17 mouse cellular contexts compared by ENCODE assay signal in genomic region chr11:117185076-117185933, GRCm38 (mm10). TPM values are rescaled to one million over a fixed set of nuclear protein-coding genes. Genes with fewer than 3 reads are reported as not detected.
DNase-seq lines count a peak whose midpoint lies in the region; ATAC-seq and TF ChIP-seq lines count a peak whose summit lies in the region.
"Had no signal": no experiment of that assay in that cellular context is flagged by ENCODE, and none has a peak within 500 bp of the region (broad histone marks: within the 10 kb centered on the region; RNA-seq: fewer than 3 reads in every experiment).

No protein-coding gene starts in this region.

- H3K4me1 ChIP-seq in kidney, adult 2 months (ENCODE audit: control insufficient read depth, insufficient read depth, low read length): no peaks in the 10 kb centered on the region
- peaks cover 5% of the 10 kb centered on the region for H3K4me1 ChIP-seq in stomach, embryonic 15.5 days
- no peaks in the 10 kb centered on the region for H3K4me1 ChIP-seq in midbrain, embryonic 16.5 days (ENCODE audit: control insufficient read depth, insufficient read depth, low read length)
- H3K4me1 ChIP-seq: heart, embryonic 13.5 days; hindbrain, embryonic 15.5 days; liver, embryonic 12.5 days; midbrain, embryonic 15.5 days had no signal

- no peak overlapping the region for H3K4me3 ChIP-seq in kidney, adult 2 months (ENCODE audit: insufficient read depth, low read depth, low read length)
- H3K4me3 ChIP-seq in stomach, embryonic 15.5 days (replicated peaks): no peak overlapping the region
- no peak overlapping the region for H3K4me3 ChIP-seq in midbrain, embryonic 16.5 days (ENCODE audit: low read depth, low read length)
- H3K4me3 ChIP-seq: forebrain, embryonic 10.5 days; heart, embryonic 13.5 days; hindbrain, embryonic 15.5 days; liver, embryonic 12.5 days; midbrain, embryonic 15.5 days had no signal

- peak overlapping the region; percentile 18; the same call in 1 of the 2 replicates for H3K27ac ChIP-seq in kidney, adult 2 months (ENCODE audit: insufficient read depth, low read depth, low read length)
- H3K27ac ChIP-seq in stomach, embryonic 15.5 days: peak overlapping the region; percentile 71
- H3K27ac ChIP-seq in midbrain, embryonic 16.5 days (ENCODE audit: low read length): no peak overlapping the region
- H3K27ac ChIP-seq: forebrain, embryonic 10.5 days; heart, embryonic 13.5 days; hindbrain, embryonic 15.5 days; liver, embryonic 12.5 days; midbrain, embryonic 15.5 days had no signal

- no peak for TF ChIP-seq CTCF in kidney, adult 2 months (conservative IDR thresholded peaks at IDR 0.05; ENCODE audit: insufficient read depth, insufficient read length, low read depth, low read length)

- peak overlapping the region; percentile 21; the same call in 1 of the 2 replicates for H3K4me2 ChIP-seq in stomach, embryonic 15.5 days
- H3K4me2 ChIP-seq in midbrain, embryonic 16.5 days (ENCODE audit: low read length): no peak overlapping the region
- H3K4me2 ChIP-seq: heart, embryonic 13.5 days; hindbrain, embryonic 15.5 days; liver, embryonic 12.5 days; midbrain, embryonic 15.5 days had no signal

- peak; percentile 45; the same call in 1 of the 2 replicates for ATAC-seq in stomach, embryonic 15.5 days (ENCODE audit: insufficient read depth, low FRiP score, low read depth)
- no peak for ATAC-seq in midbrain, embryonic 16.5 days
- ATAC-seq: liver, embryonic 12.5 days; midbrain, embryonic 15.5 days; Patski had no signal

- peak; percentile 62 for DNase-seq in kidney, adult 2 months
- DNase-seq in kidney, adult 11 months: no peak
- DNase-seq in hindlimb bud, embryonic 11.5 days (ENCODE audit: extremely low spot score, low read depth, low spot score): peak; percentile 41
- DNase-seq in kidney, postnatal 25 days: peak; percentile 55 to 66
- no peak for DNase-seq in thymus, postnatal 36 days
- DNase-seq in right cerebral cortex, adult 18-20 months: no peak
- DNase-seq: adrenal gland, postnatal 14 days; gastrocnemius, postnatal 14 days; layer of hippocampus, postnatal 36 days had no signal

- H3K27me3 ChIP-seq in kidney, adult 2 months (replicated peaks; ENCODE audit: control insufficient read depth, insufficient read depth, low read length): no peaks in the 10 kb centered on the region
- H3K27me3 ChIP-seq in stomach, embryonic 15.5 days (replicated peaks): no peaks in the 10 kb centered on the region
- H3K27me3 ChIP-seq in midbrain, embryonic 16.5 days (ENCODE audit: control insufficient read depth, insufficient read depth, low read depth, low read length): no peaks in the 10 kb centered on the region
- H3K27me3 ChIP-seq: heart, embryonic 13.5 days; hindbrain, embryonic 15.5 days; midbrain, embryonic 15.5 days; Patski had no signal

- WGBS in kidney, adult 2 months: 33% methylated on average over 21 of the region's 21 CpGs
- 35% methylated on average over 21 of the region's 21 CpGs for WGBS in stomach, embryonic 15.5 days
- WGBS in midbrain, embryonic 16.5 days: 67% methylated on average over 21 of the region's 21 CpGs

- H3K9me3 ChIP-seq in stomach, embryonic 15.5 days: no peaks in the 10 kb centered on the region
- peaks cover 13% of the 10 kb centered on the region; the same call in 1 of the 2 replicates for H3K9me3 ChIP-seq in midbrain, embryonic 16.5 days (replicated peaks; ENCODE audit: control insufficient read depth, low read length, poor library complexity, severe bottlenecking)
- H3K9me3 ChIP-seq: hindbrain, embryonic 15.5 days; midbrain, embryonic 15.5 days had no signal

- TF ChIP-seq POLR2A in kidney, adult 2 months (IDR thresholded peaks at IDR 0.05; ENCODE audit: low read depth, low read length): no peak

- H3K9ac ChIP-seq in stomach, embryonic 15.5 days: no peak overlapping the region
- no peak overlapping the region for H3K9ac ChIP-seq in midbrain, embryonic 16.5 days (ENCODE audit: low read depth, low read length)
- H3K9ac ChIP-seq: heart, embryonic 13.5 days; hindbrain, embryonic 15.5 days; liver, embryonic 12.5 days; midbrain, embryonic 15.5 days had no signal

- no peaks in the 10 kb centered on the region for H3K36me3 ChIP-seq in kidney, adult 2 months (ENCODE audit: control insufficient read depth, insufficient read depth, low read length)
- no peaks in the 10 kb centered on the region for H3K36me3 ChIP-seq in stomach, embryonic 15.5 days
- H3K36me3 ChIP-seq in midbrain, embryonic 16.5 days (ENCODE audit: control insufficient read depth, insufficient read depth, low read length): no peaks in the 10 kb centered on the region
- H3K36me3 ChIP-seq: forebrain, embryonic 10.5 days; heart, embryonic 13.5 days; hindbrain, embryonic 15.5 days; liver, embryonic 12.5 days; midbrain, embryonic 15.5 days had no signal

RNA-seq across cellular contexts. Expression of gene Sept9, which starts 14.2 kb away (rescaled TPM):
- 22.2 and 25.9 TPM in 2 replicates for polyA plus RNA-seq in kidney, adult 2 months (2012; rRNA removed)
- 107 and 121 TPM in 2 replicates for polyA plus RNA-seq in stomach, embryonic 15.5 days (2015; fragmentation: Nextera tagmentation; extraction: Ambion mirVana)
- 103 and 108 TPM in 2 replicates for polyA plus RNA-seq in midbrain, embryonic 16.5 days (2015; fragmentation: Nextera tagmentation; extraction: Ambion mirVana)

Comparison
In these comparisons a context has a peak if more than half of its experiments do, and no peak if none do; other contexts are left out.
1. DNase-seq: peak in kidney, adult 2 months (single experiment), hindlimb bud, embryonic 11.5 days (single experiment) and kidney, postnatal 25 days (2 of 2); none in kidney, adult 11 months (single experiment), thymus, postnatal 36 days (0 of 2) and right cerebral cortex, adult 18-20 months (single experiment).